Mouse (Mus musculus): ENCODE results near the gene 1810024B03Rik. TPM values are rescaled to one million over a fixed set of nuclear protein-coding genes. Genes with fewer than 3 reads are reported as not detected.

Gene 1810024B03Rik
- 1 to 10 TPM in 20 of 26 experiments, under 1 TPM in 6; 0.56 to 8.6 (median 1.9) TPM for total RNA-seq (2018; cell fraction: chromatin; rRNA removed)
- 1 to 10 TPM in 2 of 26 experiments, under 1 TPM in 24; 0.38 to 1.7 (median 0.74) TPM for total RNA-seq (2018; cell fraction: cytosol; rRNA removed)
- total RNA-seq (2018; cell fraction: nucleus; rRNA removed) = 1 to 10 TPM in 16 of 26 experiments, under 1 TPM in 9, not detected in 1; 0.24 to 7.9 (median 1.1) TPM
- polyA plus RNA-seq (2018) = 0.63 to 1.0 TPM (median 0.79 TPM) in 3 replicates

DNA sequence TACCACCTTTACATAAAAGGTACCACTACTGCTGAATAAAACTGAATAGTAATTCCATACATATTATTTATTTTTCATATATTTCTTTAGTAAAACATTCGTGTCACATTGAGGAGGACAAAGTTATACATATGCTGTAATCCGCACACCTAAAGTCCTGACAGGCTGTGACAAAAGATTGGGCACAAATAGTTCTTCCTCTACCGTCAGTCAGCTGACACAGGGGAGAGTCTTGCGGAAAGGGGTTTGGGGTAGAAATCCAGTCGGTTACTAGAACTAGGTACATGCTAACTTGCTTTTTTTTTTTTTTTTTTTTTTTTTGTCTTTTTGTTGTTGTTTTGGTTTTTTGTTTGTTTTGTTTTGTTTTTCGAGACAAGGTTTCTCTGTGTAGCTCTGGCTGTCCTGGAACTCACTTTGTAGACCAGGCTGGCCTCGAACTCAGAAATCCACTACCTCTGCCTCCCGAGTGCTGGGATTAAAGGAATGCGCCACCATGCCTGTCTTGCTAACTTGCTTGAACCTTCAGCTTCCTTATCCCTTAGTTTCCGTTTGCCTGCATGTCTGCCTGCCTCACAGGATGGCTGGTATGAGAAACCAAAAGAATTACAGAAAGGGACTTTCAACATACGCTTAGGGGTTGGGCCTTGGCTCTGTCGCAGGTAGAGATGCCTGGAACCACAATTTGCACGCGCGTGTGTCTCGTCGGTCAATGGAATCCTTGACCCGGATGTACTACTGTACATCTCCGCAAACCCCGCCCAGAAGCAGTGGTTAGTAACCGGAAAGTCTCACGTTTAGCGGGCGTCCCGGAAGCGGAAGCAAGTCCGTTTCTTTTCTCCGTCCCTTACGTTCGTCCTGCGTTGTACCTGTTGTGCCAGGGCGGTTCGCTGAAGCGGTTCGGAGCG, at the start of gene 1810024B03Rik, which contains the start of gene Snrnp200:
Gene 1810024B03Rik, minus strand, starts transcription at position 734 of the 905 bp plus-strand sequence.
Gene Snrnp200, plus strand, starts transcription at position 840 of the 905 bp plus-strand sequence.
- WGBS (ENCODE audit: missing documents) = 5% methylated on average over 34 of the region's 36 CpGs
- Histone ChIP-seq H3K4me3 (ENCODE audit: inconsistent target) (peak within 1 kb of the TSS; percentile 100), H3K79me2 (ENCODE audit: inconsistent target) (peaks cover 29% of the 10 kb centered on the region), H3K36me3 (ENCODE audit: inconsistent target) (peaks cover 32% of the 10 kb centered on the region), H3K27ac (peak within 1 kb of the TSS; percentile 63)

DNA sequence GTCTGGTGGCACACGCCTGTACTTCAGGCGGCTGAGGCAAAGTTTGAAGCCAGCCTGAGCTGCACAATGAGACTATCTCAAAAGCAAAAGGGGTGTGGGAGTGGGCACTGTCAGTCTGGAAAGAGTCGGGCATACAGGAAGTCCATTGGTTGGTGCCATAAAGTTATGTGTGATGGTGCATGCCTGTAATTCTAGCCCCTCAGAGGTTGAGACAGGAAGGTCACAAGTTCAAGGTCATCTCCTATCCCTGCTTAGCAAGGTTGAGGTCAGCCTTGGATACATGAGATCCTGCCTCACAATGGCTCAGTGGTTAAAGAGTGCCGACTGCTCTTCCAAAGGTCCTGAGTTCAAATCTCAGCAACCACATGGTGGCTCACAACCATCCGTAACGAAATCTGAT, 47.2 kb upstream of the 1810024B03Rik start:
- Histone ChIP-seq H3K4me3 (ENCODE audit: inconsistent target) (no peak overlapping the region), H3K79me2 (ENCODE audit: inconsistent target) (peaks cover 55% of the 10 kb centered on the region), H3K36me3 (ENCODE audit: inconsistent target) (peaks cover 41% of the 10 kb centered on the region), H3K27ac (no peak overlapping the region)
- 84% methylated on average over 6 of the region's 6 CpGs for WGBS (ENCODE audit: missing documents)

DNA sequence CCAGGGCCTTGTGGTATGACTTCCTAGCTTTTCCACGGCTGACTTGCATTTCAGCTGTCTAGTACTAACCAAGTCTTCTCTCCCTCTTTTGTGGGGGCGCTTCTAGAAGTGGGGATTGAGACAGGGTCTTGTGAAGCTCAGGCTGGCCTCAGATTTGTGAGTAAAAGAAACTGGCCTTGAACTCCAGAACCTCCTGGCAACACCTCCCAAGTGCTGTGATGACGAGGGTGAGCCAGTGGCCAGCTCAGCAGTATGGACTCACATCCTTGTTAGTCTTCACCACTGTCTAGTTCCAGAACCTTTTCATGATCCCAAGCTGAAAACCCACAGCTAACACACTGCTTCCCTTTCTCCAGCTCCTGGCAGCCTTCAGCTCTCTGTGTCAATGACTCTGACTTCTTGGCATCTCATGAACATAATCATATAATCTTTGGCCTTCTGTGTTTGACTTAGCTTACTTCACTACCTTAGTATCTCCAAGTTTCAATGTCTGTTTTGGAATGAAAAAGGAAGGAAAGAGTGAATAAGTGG, 46.6 kb upstream of the 1810024B03Rik start:
- 95% methylated on average over 3 of the region's 3 CpGs for WGBS (ENCODE audit: missing documents)
- H3K79me2 ChIP-seq (ENCODE audit: inconsistent target) = peaks cover 61% of the 10 kb centered on the region
- H3K4me3 ChIP-seq (ENCODE audit: inconsistent target) = no peak overlapping the region
- H3K36me3 ChIP-seq (ENCODE audit: inconsistent target) = peaks cover 41% of the 10 kb centered on the region
- no peak overlapping the region for H3K27ac ChIP-seq

DNA sequence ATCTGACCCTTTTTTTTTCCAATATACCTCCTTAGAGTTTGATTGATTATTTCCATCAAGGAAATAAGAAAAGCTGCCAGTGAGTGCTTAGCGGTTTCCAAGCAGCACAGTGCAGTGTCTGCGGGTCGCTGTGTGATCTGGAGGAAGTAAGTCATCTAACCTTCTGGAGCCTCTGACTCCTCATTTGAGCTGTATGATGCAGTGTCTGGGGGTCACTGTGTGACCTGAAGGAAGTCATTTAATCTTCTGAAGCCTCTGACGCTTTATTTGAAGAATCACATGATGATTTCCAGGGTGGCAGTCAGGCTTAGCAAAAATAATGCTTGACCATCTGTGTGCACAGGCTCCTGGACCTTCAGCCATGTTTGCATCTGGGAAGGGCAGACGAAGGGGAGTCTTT, 44.7 kb upstream of the 1810024B03Rik start:
- Histone ChIP-seq H3K36me3 (ENCODE audit: inconsistent target) (peaks cover 23% of the 10 kb centered on the region), H3K4me3 (ENCODE audit: inconsistent target) (no peak overlapping the region), H3K79me2 (ENCODE audit: inconsistent target) (peaks cover 80% of the 10 kb centered on the region), H3K27ac (no peak overlapping the region)
- 83% methylated on average over 5 of the region's 5 CpGs for WGBS (ENCODE audit: missing documents)

DNA sequence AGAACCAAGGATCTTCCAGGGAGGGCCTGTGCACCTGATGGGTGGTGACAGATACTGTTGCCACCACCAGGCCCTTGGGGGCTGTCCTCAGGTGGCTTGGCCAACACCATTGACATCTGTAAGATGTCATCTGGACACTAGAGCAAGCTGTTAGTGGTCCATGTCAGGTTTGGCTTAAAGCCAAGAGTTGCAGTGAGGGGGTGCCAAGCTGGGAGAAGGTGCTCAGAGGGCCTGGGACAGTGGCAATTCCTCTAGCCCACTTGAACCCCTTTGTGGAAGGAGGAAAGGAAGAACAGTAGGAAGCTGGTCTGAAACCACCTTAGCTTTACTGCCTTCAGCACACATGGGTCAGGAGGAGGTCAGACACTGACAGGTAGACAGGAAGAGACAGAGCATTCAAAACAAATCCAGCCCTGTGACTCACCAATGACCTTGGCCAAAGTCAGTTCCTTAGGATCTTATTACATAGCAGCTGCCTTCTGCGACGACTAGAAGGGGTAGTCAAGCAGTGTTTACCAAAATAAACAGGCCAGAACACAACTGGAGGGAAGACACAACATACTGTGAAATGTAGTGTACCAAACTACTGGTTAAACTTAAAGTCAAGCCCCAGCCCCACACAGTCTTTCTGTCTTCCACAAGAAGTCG, 43.9 kb upstream of the 1810024B03Rik start:
- peaks cover 84% of the 10 kb centered on the region for H3K79me2 ChIP-seq (ENCODE audit: inconsistent target)
- no peak overlapping the region for H3K4me3 ChIP-seq (ENCODE audit: inconsistent target)
- 98% methylated on average over 3 of the region's 3 CpGs for WGBS (ENCODE audit: missing documents)
- H3K36me3 ChIP-seq (ENCODE audit: inconsistent target) = peaks cover 15% of the 10 kb centered on the region
- no peak overlapping the region for H3K27ac ChIP-seq

DNA sequence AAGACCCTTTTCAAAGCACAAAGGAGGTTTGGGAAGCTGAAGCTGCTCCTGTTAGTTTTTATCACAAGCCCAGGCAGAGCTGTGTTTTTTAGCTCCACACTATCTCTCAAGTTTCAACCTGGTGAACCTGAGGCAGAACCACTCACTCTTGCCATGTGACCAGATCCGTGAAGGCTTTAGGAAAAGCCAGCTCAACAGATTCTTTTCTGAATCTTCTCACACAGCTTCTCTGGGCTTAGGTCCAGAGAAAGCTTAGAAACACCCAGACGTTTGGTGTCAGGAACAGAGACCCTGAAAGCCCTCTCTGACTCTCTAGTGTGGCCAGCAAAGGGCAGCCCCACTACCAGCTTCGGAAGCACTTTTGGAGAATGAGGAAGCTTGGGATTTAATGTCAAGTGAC, 43.4 kb upstream of the 1810024B03Rik start:
- 94% methylated on average over 3 of the region's 3 CpGs for WGBS (ENCODE audit: missing documents)
- Histone ChIP-seq H3K27ac (no peak overlapping the region), H3K36me3 (ENCODE audit: inconsistent target) (peaks cover 9% of the 10 kb centered on the region; the same call in 1 of the 2 replicates), H3K4me3 (ENCODE audit: inconsistent target) (no peak overlapping the region), H3K79me2 (ENCODE audit: inconsistent target) (peaks cover 90% of the 10 kb centered on the region)

DNA sequence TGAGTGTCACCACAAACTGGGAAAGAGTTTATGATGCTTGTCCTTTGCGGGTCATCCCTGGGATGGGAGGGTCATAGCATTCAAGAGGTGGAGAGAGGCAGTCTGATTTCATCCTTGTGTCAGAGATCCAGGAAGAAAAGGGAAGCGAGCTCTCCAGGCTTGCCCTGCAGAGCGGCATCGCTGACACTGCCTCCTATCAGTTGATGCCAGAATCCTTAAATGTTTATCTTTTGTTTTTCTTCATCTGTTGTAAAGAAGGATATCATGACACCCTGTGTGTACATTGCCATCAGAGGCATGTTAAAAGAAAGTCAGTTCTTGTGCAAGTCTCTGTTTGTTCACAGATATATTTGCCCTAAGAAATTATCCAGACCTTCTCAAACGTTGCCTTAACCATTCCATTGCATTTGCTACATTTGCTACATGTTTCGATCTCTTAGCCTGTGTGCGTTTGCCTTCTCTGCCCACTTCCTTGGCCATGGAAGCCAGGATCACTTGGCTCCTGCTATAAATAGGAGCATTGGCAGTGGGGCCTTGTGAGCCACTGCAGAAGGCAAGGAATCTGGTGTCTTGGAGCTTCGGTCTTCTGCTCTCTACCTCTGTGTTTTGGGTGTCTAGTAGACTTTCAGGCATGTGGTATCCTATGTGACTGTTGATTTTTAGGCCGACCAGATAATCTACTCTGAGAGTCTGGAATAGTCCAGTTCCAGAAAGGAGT, 42.4 kb upstream of the 1810024B03Rik start:
- WGBS (ENCODE audit: missing documents) = 95% methylated on average over 9 of the region's 9 CpGs
- H3K27ac ChIP-seq = no peak overlapping the region
- H3K4me3 ChIP-seq (ENCODE audit: inconsistent target) = no peak overlapping the region
- H3K79me2 ChIP-seq (ENCODE audit: inconsistent target) = peaks cover 90% of the 10 kb centered on the region
- H3K36me3 ChIP-seq (ENCODE audit: inconsistent target) = peaks cover 7% of the 10 kb centered on the region; the same call in 1 of the 2 replicates

DNA sequence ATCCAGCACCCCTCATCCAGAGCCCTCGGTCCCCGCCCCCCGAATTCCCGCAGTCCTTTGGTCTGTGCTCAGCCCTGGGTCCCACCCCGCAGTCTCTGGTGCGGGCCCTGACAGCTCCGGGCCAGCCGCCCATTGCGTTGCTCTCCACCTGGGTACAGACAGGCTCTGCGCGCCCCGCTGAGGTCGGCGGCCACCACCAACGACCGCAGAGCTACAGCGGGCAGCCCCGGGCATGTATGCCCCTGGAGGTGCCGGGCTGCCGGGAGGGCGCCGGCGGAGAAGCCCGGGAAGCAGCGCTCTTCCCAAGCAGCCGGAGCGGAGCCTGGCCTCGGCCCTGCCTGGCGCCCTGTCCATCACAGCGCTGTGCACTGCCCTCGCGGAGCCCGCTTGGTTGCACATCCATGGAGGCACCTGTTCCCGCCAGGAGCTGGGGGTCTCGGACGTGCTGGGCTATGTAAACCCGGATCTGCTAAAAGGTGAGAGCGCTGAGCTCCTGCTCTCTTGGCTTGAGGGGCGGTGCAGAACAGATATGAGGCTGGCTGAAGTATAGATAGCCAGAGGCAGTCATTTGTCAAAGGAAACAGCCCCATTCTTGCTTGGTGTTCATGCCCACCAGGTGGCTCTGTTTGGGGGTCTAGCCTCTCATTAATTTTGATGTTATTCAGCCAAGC, 40.4 kb upstream of the 1810024B03Rik start:
- peak overlapping the region; percentile 69 for H3K27ac ChIP-seq
- H3K4me3 ChIP-seq (ENCODE audit: inconsistent target) = peak overlapping the region; percentile 95
- H3K36me3 ChIP-seq (ENCODE audit: inconsistent target) = peaks cover 18% of the 10 kb centered on the region
- WGBS (ENCODE audit: missing documents) = under 1% methylated on average over 36 of the region's 39 CpGs
- peaks cover 71% of the 10 kb centered on the region for H3K79me2 ChIP-seq (ENCODE audit: inconsistent target)

DNA sequence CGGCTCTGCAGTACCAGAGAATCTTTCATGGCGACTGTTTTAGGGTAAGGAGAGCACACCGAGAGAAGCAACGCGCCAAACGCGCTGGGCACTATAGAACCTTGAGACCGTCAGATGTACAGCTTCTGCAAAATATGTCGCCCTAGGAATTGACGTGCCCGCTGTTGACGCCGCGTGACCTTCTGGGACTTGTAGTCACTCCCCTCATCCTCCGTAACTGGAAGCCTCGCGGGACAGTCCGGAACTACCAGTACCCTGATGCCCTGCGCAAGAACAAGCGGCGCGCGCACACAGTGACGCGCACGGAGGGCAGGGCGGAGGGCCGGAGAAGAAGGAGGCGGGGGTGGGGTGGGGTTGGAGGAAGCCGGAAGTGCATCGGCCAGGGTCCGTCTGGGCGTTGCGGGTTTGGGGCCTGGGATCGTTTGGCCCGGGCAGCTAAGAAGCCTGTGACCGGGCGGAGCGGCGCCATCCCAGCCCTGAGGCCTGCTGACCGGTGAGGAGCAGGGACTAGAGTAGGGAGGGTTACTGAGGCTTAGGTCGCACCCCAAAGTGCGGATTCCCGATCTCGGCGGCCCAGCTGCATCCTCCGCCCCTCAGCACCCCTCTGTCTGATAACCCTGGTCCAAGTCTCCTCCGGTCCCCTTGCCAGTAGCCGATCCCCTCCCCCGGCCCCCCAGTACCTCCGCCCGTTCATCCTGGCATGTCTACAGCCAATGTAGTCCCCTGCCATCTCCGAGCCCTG, 39.7 kb upstream of the 1810024B03Rik start, which contains the start of the genes Ciao1 and Tmem127:
Gene Ciao1, minus strand, starts transcription at position 225 of the 742 bp plus-strand sequence.
Gene Tmem127, plus strand, starts transcription at position 317 of the 742 bp plus-strand sequence.
- Histone ChIP-seq H3K36me3 (ENCODE audit: inconsistent target) (peaks cover 22% of the 10 kb centered on the region), H3K79me2 (ENCODE audit: inconsistent target) (peaks cover 64% of the 10 kb centered on the region), H3K27ac (peak within 1 kb of the TSS; percentile 69), H3K4me3 (ENCODE audit: inconsistent target) (peak within 1 kb of the TSS; percentile 95)
- WGBS (ENCODE audit: missing documents) = under 1% methylated on average over 47 of the region's 53 CpGs

DNA sequence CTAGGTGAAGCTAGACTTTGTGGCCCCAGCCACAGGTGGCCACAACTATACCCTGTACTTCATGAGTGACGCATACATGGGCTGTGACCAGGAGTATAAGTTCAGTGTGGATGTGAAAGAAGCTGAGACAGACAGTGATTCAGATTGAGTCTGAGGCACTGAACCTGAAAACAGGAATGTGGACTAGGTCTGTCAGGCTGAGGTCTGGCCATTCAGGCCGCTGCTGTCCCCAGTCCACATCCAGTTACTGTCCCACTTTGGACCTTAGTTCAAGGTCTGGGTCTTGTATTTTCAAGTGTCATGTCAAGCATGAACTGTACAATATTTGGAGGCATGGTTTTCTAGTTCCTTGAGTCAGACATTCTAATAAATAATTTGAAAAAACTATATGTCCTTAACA, 32.0 kb upstream of the 1810024B03Rik start:
- no peak overlapping the region for H3K4me3 ChIP-seq (ENCODE audit: inconsistent target)
- no peaks in the 10 kb centered on the region for H3K79me2 ChIP-seq (ENCODE audit: inconsistent target)
- 100% methylated on average over 2 of the region's 2 CpGs for WGBS (ENCODE audit: missing documents)
- H3K36me3 ChIP-seq (ENCODE audit: inconsistent target) = peaks cover 83% of the 10 kb centered on the region
- no peak overlapping the region for H3K27ac ChIP-seq

DNA sequence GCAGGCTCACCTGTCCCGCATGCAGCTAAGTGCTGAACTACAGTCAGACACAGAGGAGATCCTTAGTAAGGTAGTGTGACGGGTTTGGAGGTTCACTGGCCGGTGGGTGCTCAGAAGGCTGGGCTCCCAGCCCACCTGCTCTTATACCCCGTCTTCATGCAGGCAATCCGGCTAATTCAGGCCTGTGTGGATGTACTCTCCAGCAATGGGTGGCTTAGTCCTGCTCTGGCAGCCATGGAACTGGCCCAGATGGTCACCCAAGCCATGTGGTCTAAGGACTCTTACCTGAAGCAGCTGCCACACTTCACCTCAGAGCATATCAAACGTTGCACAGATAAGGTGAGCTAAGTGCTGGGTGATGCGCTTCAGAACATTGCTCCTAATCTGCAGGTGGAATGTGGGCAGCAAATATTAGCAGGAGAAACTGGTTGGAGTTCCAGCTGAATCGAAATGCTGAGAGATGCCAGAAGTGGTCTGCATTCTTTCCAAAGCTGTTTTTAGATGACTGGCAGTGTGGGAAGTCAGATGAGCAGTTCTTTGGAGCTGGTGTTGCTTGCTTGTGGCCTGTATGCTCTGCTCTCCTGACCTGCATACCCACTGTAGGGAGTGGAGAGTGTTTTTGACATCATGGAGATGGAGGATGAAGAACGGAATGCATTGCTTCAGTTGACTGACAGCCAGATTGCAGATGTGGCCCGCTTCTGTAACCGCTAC, 30.0 kb upstream of the 1810024B03Rik start:
- over 99% methylated on average over 11 of the region's 11 CpGs for WGBS (ENCODE audit: missing documents)

DNA sequence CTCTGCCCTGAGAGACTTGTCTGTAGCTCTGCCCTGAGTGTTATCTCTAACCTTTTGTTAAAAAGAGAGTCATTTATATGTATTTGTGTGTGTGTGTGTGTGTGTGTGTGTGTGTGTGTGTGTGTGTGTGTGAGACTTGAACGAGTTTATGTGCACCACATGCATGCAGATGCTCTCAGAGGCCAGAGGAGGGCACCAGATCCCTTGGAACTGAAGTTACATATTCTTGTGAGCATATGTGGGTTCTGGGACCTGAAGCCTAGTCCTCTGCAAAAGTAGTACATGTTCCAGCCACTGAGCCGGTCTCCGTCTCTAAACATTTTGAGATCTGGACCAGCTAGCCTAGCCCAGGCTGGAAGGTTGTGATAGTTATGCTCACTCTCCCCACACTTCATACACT, 17.2 kb upstream of the 1810024B03Rik start:
- H3K27ac ChIP-seq = no peak overlapping the region
- WGBS (ENCODE audit: missing documents) = 100% methylated on average over 2 of the region's 3 CpGs
- H3K36me3 ChIP-seq (ENCODE audit: inconsistent target) = peaks cover 98% of the 10 kb centered on the region
- H3K79me2 ChIP-seq (ENCODE audit: inconsistent target) = no peaks in the 10 kb centered on the region
- no peak overlapping the region for H3K4me3 ChIP-seq (ENCODE audit: inconsistent target)

More for the DNA sequence above, 30.0 kb upstream of the 1810024B03Rik start:
- H3K27ac ChIP-seq = no peak overlapping the region
- no peak overlapping the region for H3K4me3 ChIP-seq (ENCODE audit: inconsistent target)
- H3K79me2 ChIP-seq (ENCODE audit: inconsistent target) = no peaks in the 10 kb centered on the region
- H3K36me3 ChIP-seq (ENCODE audit: inconsistent target) = peaks cover 95% of the 10 kb centered on the region
